Mouse (Mus musculus): Measurements from ENCODE around the gene Arpc3.

DNA sequence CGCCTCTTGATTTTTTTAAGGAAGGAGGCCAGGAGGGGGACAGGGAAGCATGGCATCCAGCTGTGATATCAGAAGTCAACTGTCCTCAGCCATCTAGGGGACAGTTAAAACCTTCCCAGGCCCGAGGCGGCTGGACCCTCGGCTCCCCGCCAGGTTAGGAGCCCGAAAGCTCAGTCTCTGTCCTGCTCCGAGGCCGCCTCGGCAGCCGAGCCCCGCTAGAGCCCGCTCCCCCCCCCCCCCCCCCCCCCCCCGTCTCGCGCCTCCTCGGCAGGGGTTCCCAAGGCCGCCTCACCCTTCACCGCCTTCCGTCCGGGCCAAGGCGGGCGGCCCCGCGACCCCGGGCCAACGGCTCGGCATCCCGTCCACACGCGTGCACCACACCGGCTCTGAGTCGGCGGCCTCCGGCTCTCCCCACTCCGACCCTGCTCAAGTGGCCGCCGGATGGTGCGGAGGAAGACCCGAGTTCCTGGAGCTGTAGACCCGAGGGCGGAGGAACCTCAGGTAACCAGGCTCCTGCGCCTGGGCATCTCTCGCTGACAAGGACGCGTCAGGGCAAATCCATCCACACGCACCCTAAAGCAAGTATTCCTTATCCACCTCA lies 20.0 kb upstream of the Arpc3 start, which contains the start of gene Gpn3:
- no peak for TF ChIP-seq CTCF (IDR thresholded peaks at IDR 0.05; ENCODE audit: borderline replicate concordance, insufficient read depth, low read depth, low read length)
- TF ChIP-seq POLR2A (IDR thresholded peaks at IDR 0.05; ENCODE audit: borderline replicate concordance, insufficient read depth, low read length), result no peak

Measured in cerebellum, adult 2 months (tissue).